In genomic region chr3:88627114-88627513, GRCm38 (mm10) we compare ENCODE assay signal across 16 mouse cellular contexts. TPM values are rescaled to one million over a fixed set of nuclear protein-coding genes. Genes with fewer than 3 reads are reported as not detected.
DNase-seq lines count a peak whose midpoint lies in the region; ATAC-seq and TF ChIP-seq lines count a peak whose summit lies in the region.
"Had no signal": no experiment of that assay in that cellular context is flagged by ENCODE, and none has a peak within 500 bp of the region (broad histone marks: within the 10 kb centered on the region; RNA-seq: fewer than 3 reads in every experiment).

No protein-coding gene starts in this region.

- H3K27me3 ChIP-seq in liver, embryonic 14.5 days (ENCODE audit: control insufficient read depth, insufficient read depth, low read length) = no peaks in the 10 kb centered on the region
- H3K27me3 ChIP-seq: limb, embryonic 12.5 days; midbrain, embryonic 15.5 days had no signal

- H3K36me3 ChIP-seq in liver, embryonic 14.5 days (replicated peaks; ENCODE audit: control insufficient read depth, insufficient read depth, low read depth) = no peaks in the 10 kb centered on the region; the same call in 1 of the 2 replicates

- no peak overlapping the region for H3K27ac ChIP-seq in liver, embryonic 14.5 days
- H3K27ac ChIP-seq: limb, embryonic 12.5 days; midbrain, embryonic 15.5 days had no signal

- peak; percentile 92 for DNase-seq in heart, adult 11 months
- no peak for DNase-seq in heart, adult 8-10 months (ENCODE audit: low spot score)
- peak; percentile 37 for DNase-seq in kidney, postnatal 10 days
- no peak for DNase-seq in kidney, postnatal 4 days
- DNase-seq in MEL-GATA-1-ER (ENCODE audit: extremely low read depth, low read depth) = peak; percentile 85
- DNase-seq in liver, embryonic 14.5 days (ENCODE audit: low read depth in 3 of 3, low spot score in 3 of 3) = no peak
- DNase-seq in natural killer cell, adult 2 months (ENCODE audit: low spot score in 2 of 2) = no peak
- DNase-seq in lung, postnatal 4 days = no peak
- DNase-seq: gastrocnemius, postnatal 36 days; spleen, adult 18-20 months; thymus, adult 2 months had no signal

- no peak overlapping the region for H3K4me3 ChIP-seq in liver, embryonic 14.5 days (ENCODE audit: insufficient read depth in 1 of 2, low read depth in 2 of 2, low read length in 2 of 2)
- H3K4me3 ChIP-seq: limb, embryonic 12.5 days had no signal

- TF ChIP-seq CTCF in liver, embryonic 14.5 days (IDR thresholded peaks at IDR 0.05; ENCODE audit: low read depth) = no peak

- H3K9me3 ChIP-seq in liver, embryonic 14.5 days (ENCODE audit: control insufficient read depth, low read length) = no peaks in the 10 kb centered on the region
- H3K9me3 ChIP-seq: limb, embryonic 12.5 days; midbrain, embryonic 15.5 days had no signal

- TF ChIP-seq EP300 in liver, embryonic 14.5 days (IDR thresholded peaks at IDR 0.05; ENCODE audit: low read depth) = no peak

- H3K4me2 ChIP-seq in liver, embryonic 14.5 days (ENCODE audit: low read depth) = no peak overlapping the region
- H3K4me2 ChIP-seq: limb, embryonic 12.5 days had no signal

- H3K9ac ChIP-seq in liver, embryonic 14.5 days (replicated peaks) = no peak overlapping the region
- H3K9ac ChIP-seq: limb, embryonic 12.5 days had no signal

- WGBS in liver, embryonic 14.5 days (ENCODE audit: insufficient replicate concordance) = 4% methylated on average over 4 of the region's 4 CpGs

- ATAC-seq in liver, embryonic 14.5 days (ENCODE audit: insufficient read depth) = peak; percentile 78
- ATAC-seq: forebrain, embryonic 14.5 days; hindbrain, postnatal 0 days; midbrain, embryonic 15.5 days had no signal

- H3K4me1 ChIP-seq in liver, embryonic 14.5 days (replicated peaks; ENCODE audit: control insufficient read depth in 2 of 2, insufficient read depth in 2 of 2, low read length in 1 of 2) = peaks cover 13 to 41% of the 10 kb centered on the region in 2 experiments

RNA-seq across cellular contexts. Expression of gene Arhgef2, which starts 21.3 kb away (rescaled TPM):
- 10 to 100 TPM; 38.8 to 45.9 (median 41.4) TPM for total RNA-seq in heart, adult 8-10 months (2022)
- 8.5 and 8.9 TPM in 2 replicates for polyA plus RNA-seq in liver, embryonic 14.5 days (2012; rRNA removed)
- 10.1 and 11.5 TPM in 2 replicates for polyA plus RNA-seq in liver, embryonic 14.5 days (2014; fragmentation: Nextera tagmentation; extraction: Ambion mirVana)

RNA-seq across cellular contexts. Expression of gene Rxfp4, which starts 25.8 kb away (rescaled TPM):
- under 1 TPM in 1 of 4 experiments, not detected in 3; 0.23 TPM for total RNA-seq in heart, adult 8-10 months (2022)
- not detected in 2 replicates for polyA plus RNA-seq in liver, embryonic 14.5 days (2012; rRNA removed)
- polyA plus RNA-seq in liver, embryonic 14.5 days (2014; fragmentation: Nextera tagmentation; extraction: Ambion mirVana) = not detected in 2 replicates
- total RNA-seq: adrenal gland, adult 18-20 months; gastrocnemius, postnatal 36 days; hindbrain, postnatal 0 days had no signal
- polyA plus RNA-seq: forebrain, embryonic 14.5 days; hindbrain, postnatal 0 days; limb, embryonic 12.5 days; midbrain, embryonic 15.5 days; thymus, adult 2 months had no signal

RNA-seq across cellular contexts. Expression of gene Ssr2, which starts 51.4 kb away (rescaled TPM):
- total RNA-seq in heart, adult 8-10 months (2022) = 10 to 100 TPM; 60.4 to 67.0 (median 64.4) TPM
- polyA plus RNA-seq in liver, embryonic 14.5 days (2012; rRNA removed) = 165 and 230 TPM in 2 replicates
- polyA plus RNA-seq in liver, embryonic 14.5 days (2014; fragmentation: Nextera tagmentation; extraction: Ambion mirVana) = 168 and 173 TPM in 2 replicates

RNA-seq across cellular contexts. Expression of gene Khdc4, which starts 58.5 kb away (rescaled TPM):
- 10 to 100 TPM; 26.3 to 31.5 (median 27.8) TPM for total RNA-seq in heart, adult 8-10 months (2022)
- polyA plus RNA-seq in liver, embryonic 14.5 days (2012; rRNA removed) = 24.2 and 29.4 TPM in 2 replicates
- 18.5 and 20.8 TPM in 2 replicates for polyA plus RNA-seq in liver, embryonic 14.5 days (2014; fragmentation: Nextera tagmentation; extraction: Ambion mirVana)

Comparison
In these comparisons a context has a peak if more than half of its experiments do, and no peak if none do; other contexts are left out.
1. DNase-seq: peak in heart, adult 11 months (single experiment), kidney, postnatal 10 days (single experiment) and MEL-GATA-1-ER (single experiment); none in heart, adult 8-10 months (single experiment), kidney, postnatal 4 days (0 of 2), liver, embryonic 14.5 days (0 of 3), natural killer cell, adult 2 months (0 of 2) and lung, postnatal 4 days (0 of 2).